Mouse (Mus musculus): ENCODE results near the gene Rhov.

DNA sequence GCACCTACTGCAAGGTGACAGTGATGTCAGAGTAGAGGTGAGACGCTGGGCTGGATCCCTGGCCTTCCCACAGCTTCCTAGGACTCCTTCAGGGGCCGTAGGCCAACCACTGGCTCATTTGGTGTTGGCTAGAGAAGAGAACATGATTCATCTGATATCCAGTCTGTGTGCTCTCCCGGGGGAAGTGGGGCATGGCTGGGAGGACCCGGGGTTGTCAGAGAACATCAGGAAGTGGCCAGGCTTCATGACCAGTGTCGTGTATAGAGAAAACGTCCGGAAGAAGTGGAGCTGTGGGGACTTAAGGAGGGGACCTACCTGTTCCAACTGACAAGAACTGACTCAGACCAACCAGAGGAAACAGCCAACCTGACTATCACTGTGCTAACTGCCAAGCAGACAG lies 25.8 kb downstream of the Rhov start:
- TF ChIP-seq EP300 (IDR thresholded peaks at IDR 0.05) (no peak), CTCF (IDR thresholded peaks at IDR 0.05) (no peak)
